Mouse (Mus musculus) brown adipose tissue, adult 24 weeks (tissue): ENCODE results near the gene Irgm1. TPM values are rescaled to one million over a fixed set of nuclear protein-coding genes. Genes with fewer than 3 reads are reported as not detected.
A peak's percentile ranks its signal among the peaks of the same experiment; 100 is the strongest.

Experiments used
- H3K27ac ChIP-seq: fragments of 200-500 bp; replicated peaks from 2 replicates; pipeline ENCODE4 v1.5.1; 2012; ENCODE audit warnings: low read depth, mild to moderate bottlenecking, low read length
- H3K4me1 ChIP-seq: fragments of 200-500 bp; 2 replicates; pipeline ENCODE4 v1.6.1; 2012; ENCODE audit warnings: low read length, mixed read lengths; ENCODE audit not compliant: control insufficient read depth, insufficient read depth, insufficient read length
- H3K4me3 ChIP-seq: fragments of 200-500 bp; 2 replicates; pipeline ENCODE4 v1.5.1; 2012; ENCODE audit warnings: low read depth, mild to moderate bottlenecking, low read length, moderate library complexity; ENCODE audit not compliant: insufficient read depth
- polyA plus RNA-seq: library from polyadenylated mRNA; stranded (reverse); fragments of >200 nt; gene quantifications from 2 replicates; pipeline ENCODE4 v1.2.4, GENCODE M21; 2012; ENCODE audit not compliant: missing spikeins, insufficient read depth, insufficient read length

Gene Irgm1
- polyA plus RNA-seq, 1 experiment = 9.2 TPM

- Histone ChIP-seq H3K27ac (no peak overlapping the region), H3K4me3 (no peak overlapping the region)
Measured at GRCm38 (mm10) chr11:48844309-48844708, 27.2 kb downstream of the Irgm1 start.

GRCm38 (mm10) chr11:48843202-48843601 lies 28.3 kb downstream of the Irgm1 start:
- no peak overlapping the region for H3K27ac ChIP-seq
- H3K4me3 ChIP-seq = no peak overlapping the region
- H3K4me1 ChIP-seq = no peaks in the 10 kb centered on the region

More at GRCm38 (mm10) chr11:48844309-48844708, 27.2 kb downstream of the Irgm1 start:
- no peaks in the 10 kb centered on the region for H3K4me1 ChIP-seq

GRCm38 (mm10) chr11:48842378-48842792 lies 29.1 kb downstream of the Irgm1 start:
- no peak overlapping the region for H3K4me3 ChIP-seq
- H3K4me1 ChIP-seq = no peaks in the 10 kb centered on the region
- no peak overlapping the region for H3K27ac ChIP-seq

- H3K4me1 ChIP-seq = no peaks in the 10 kb centered on the region; the same call in 1 of the 2 replicates
- no peak overlapping the region for H3K4me3 ChIP-seq
Measured at GRCm38 (mm10) chr11:48841213-48841612, 30.3 kb downstream of the Irgm1 start.

GRCm38 (mm10) chr11:48840805-48841204 lies 30.7 kb downstream of the Irgm1 start:
- Histone ChIP-seq H3K4me1 (no peaks in the 10 kb centered on the region; the same call in 1 of the 2 replicates), H3K27ac (no peak overlapping the region), H3K4me3 (no peak overlapping the region)

More at GRCm38 (mm10) chr11:48841213-48841612, 30.3 kb downstream of the Irgm1 start:
- no peak overlapping the region for H3K27ac ChIP-seq

GRCm38 (mm10) chr11:48838879-48839680 lies 32.4 kb downstream of the Irgm1 start:
- Histone ChIP-seq H3K27ac (no peak overlapping the region), H3K4me1 (no peaks in the 10 kb centered on the region; the same call in 1 of the 2 replicates), H3K4me3 (no peak overlapping the region)

GRCm38 (mm10) chr11:48838181-48838797 lies 33.2 kb downstream of the Irgm1 start:
- no peak overlapping the region for H3K27ac ChIP-seq
- H3K4me3 ChIP-seq = peak overlapping the region; percentile 81

GRCm38 (mm10) chr11:48837310-48838180 lies 33.9 kb downstream of the Irgm1 start:
- Histone ChIP-seq H3K4me1 (peaks cover 2% of the 10 kb centered on the region; the same call in 1 of the 2 replicates), H3K27ac (no peak overlapping the region), H3K4me3 (peak overlapping the region; percentile 81)

More at GRCm38 (mm10) chr11:48838181-48838797, 33.2 kb downstream of the Irgm1 start:
- H3K4me1 ChIP-seq = no peaks in the 10 kb centered on the region; the same call in 1 of the 2 replicates

- Histone ChIP-seq H3K4me1 (peaks cover 2% of the 10 kb centered on the region; the same call in 1 of the 2 replicates), H3K27ac (no peak overlapping the region), H3K4me3 (peak overlapping the region; percentile 81)
Measured at GRCm38 (mm10) chr11:48836990-48837309, 34.5 kb downstream of the Irgm1 start.

GRCm38 (mm10) chr11:48835923-48836322 lies 35.6 kb downstream of the Irgm1 start:
- Histone ChIP-seq H3K4me1 (peaks cover 2% of the 10 kb centered on the region; the same call in 1 of the 2 replicates), H3K27ac (no peak overlapping the region), H3K4me3 (no peak overlapping the region)

- H3K4me3 ChIP-seq = peak overlapping the region; percentile 84
- peaks cover 2% of the 10 kb centered on the region; the same call in 1 of the 2 replicates for H3K4me1 ChIP-seq
- peak overlapping the region; percentile 45; the same call in 1 of the 2 replicates for H3K27ac ChIP-seq
Measured at GRCm38 (mm10) chr11:48833731-48834639, 37.5 kb downstream of the Irgm1 start.

- H3K4me1 ChIP-seq = peaks cover 2% of the 10 kb centered on the region; the same call in 1 of the 2 replicates
- H3K27ac ChIP-seq = no peak overlapping the region
- peak overlapping the region; percentile 84; the same call in 1 of the 2 replicates for H3K4me3 ChIP-seq
Measured at GRCm38 (mm10) chr11:48833078-48833730, 38.3 kb downstream of the Irgm1 start.

GRCm38 (mm10) chr11:48831273-48831672 lies 40.2 kb downstream of the Irgm1 start:
- Histone ChIP-seq H3K27ac (no peak overlapping the region), H3K4me3 (no peak overlapping the region), H3K4me1 (peaks cover 2% of the 10 kb centered on the region; the same call in 1 of the 2 replicates)
